Mouse (Mus musculus) lung, postnatal 25 days (tissue): ENCODE results near the gene Hist1h3i.

Experiments
- DNase-seq: peaks from one replicate; pipeline ENCODE4 v3.0.0; 2022; ENCODE audit warnings: low spot score

Gene Hist1h3i

DNA sequence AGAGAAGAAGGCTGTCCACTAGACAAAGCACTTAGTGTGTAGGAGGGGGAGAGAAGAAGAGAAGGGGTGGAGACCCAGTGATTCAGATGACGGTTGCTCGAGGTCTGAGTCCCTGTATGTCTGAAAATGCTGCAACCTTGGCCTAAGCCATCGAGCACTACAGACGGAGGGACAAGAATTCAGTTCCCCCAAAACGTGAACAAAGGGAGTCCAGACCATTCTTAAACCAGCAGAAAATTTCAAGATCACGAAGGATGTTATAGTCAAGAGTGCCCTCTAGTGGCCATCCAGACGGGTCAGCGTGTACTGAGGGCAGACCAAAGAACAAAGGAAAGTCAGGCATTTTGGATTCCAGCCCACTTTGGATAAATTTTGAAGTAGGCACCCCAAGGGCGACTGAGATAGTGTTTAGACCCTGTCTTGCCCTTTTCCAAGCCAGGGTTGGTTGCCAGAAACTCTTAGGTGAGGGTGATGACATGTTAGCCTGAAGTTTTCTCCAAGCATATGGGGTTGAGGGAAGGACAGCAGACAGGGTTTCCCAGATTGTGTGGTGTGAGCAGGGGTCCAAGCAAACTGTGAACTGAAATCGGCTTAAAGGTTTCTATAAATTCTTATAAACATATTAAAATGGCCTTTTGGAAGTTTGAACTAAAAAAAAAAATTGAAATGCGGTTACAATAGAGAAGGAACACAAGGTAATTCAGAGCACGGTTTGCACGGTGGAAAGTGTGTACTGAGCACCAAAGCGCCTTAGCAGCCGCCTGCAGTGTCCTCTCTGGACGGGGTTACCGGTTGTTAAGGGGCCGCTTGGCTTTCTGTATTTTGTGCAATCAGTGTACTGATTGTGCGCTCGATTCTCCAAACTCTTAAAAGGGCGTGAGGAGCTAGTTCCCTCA lies 48.9 kb downstream of the Hist1h3i start:
- DNase-seq = peak; percentile 89

DNA sequence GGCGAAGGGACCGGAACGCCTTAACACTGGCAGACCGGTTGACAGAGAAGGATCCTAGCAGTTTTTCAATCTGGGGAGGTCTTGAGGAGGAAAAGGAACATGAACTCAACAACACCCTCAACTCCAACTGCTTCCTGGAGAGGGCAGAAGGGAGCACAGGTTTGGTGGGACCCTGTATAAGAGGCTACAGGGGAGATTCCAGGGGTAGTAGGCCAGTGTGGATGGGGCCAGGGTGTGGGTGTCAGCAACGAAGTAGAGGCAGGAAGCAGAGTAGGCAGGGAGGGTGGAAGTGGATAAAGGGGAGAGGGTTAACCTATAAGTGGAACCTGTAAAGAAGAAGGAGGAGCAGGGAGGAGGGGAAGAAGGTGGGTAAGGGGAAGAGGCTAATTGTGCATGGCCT lies 49.7 kb downstream of the Hist1h3i start:
- no peak for DNase-seq
